Mouse (Mus musculus) ES-E14 (cell line): ENCODE data around the gene Eif4ebp2.

Experiments used
- CHD2 ChIP-seq: IDR thresholded peaks from 2 replicates; pipeline ENCODE4 v1.6.1; 2014; ENCODE audit warnings: mild to moderate bottlenecking, low read depth, low read length, inconsistent platforms
- MAFK ChIP-seq: IDR thresholded peaks from 2 replicates; pipeline ENCODE4 v1.6.1; 2014; ENCODE audit warnings: mild to moderate bottlenecking, low read depth, low read length, inconsistent platforms; ENCODE audit not compliant: insufficient read depth
- ZC3H11A ChIP-seq: IDR thresholded peaks from 2 replicates; pipeline ENCODE4 v1.6.1; 2012; ENCODE audit warnings: low read depth, mild to moderate bottlenecking, inconsistent platforms, low read length, borderline replicate concordance
- ZNF384 ChIP-seq: IDR thresholded peaks from 2 replicates; pipeline ENCODE4 v1.6.1; 2012; ENCODE audit warnings: low read depth, low read length, inconsistent platforms

GRCm38 (mm10) chr10:61402480-61402879 is 50.0 kb downstream of the Eif4ebp2 start:
- TF ChIP-seq ZC3H11A (peak; percentile 13; the same call in 1 of the 2 replicates), MAFK (no peak), CHD2 (no peak), ZNF384 (no peak)
